Mouse (Mus musculus): ENCODE results near the gene Tiam2.

- TF ChIP-seq CTCF (IDR thresholded peaks at IDR 0.05; ENCODE audit: insufficient read depth, low read length) (peak; percentile 69), POLR2A (IDR thresholded peaks at IDR 0.05; ENCODE audit: borderline replicate concordance, extremely low read depth, low read depth, low read length) (no peak)
These were observed 122.4 kb downstream of the Tiam2 start for GRCm38 (mm10) chr17:3448725-3449124.
